In the genomic region with DNA sequence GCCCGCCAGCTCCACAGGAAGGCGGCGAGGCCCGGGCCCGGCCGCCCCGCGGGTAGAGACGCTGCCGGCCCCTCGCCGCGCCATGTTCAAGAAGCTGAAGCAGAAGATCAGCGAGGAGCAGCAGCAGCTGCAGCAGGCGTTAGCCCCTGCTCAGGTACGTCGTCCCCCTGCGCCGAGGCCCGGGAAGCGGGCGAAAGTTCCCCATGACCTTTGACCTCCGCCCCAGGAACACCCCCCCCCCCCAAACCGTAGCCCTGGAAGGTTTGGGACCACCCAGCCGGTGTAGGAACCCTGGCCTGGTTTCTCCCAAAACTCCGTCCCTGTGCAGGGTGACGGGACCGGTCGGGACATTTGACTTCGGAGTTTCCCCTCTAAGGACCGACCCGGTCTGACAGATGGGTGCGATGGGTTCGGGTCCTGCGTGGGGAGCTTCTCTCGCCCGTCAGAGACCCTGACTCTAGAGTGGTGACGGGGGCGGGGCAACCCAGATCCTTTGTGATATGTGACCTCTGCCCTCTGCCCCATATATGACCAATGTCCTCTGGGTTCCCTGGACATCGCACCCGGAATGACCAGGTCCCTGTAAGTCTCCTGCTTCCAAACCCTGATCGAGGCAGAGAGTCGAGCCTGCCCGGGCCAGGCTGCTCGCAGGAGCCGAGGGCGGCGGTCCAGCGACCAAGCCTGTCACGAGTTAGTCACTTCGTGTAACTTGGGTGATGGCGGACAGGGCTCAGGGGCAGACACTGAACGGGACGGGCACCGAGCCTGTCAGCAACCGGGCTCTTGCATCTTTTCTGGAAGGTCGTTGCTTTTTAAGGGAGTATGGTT, we compare ENCODE assay signal across 8 mouse cellular contexts. TPM values are rescaled to one million over a fixed set of nuclear protein-coding genes. Genes with fewer than 3 reads are reported as not detected.
DNase-seq lines count a peak whose midpoint lies in the region; ATAC-seq and TF ChIP-seq lines count a peak whose summit lies in the region.

No protein-coding gene starts in this region.

- peaks cover 7% of the 10 kb centered on the region; the same call in 1 of the 2 replicates for H3K4me1 ChIP-seq in neural tube, embryonic 11.5 days (ENCODE audit: control insufficient read depth, insufficient read depth, low read length)
- H3K4me1 ChIP-seq in erythroblast, embryonic 14.5 days (ENCODE audit: control insufficient read depth) = peaks cover 38% of the 10 kb centered on the region
- peaks cover 29% of the 10 kb centered on the region for H3K4me1 ChIP-seq in midbrain, embryonic 10.5 days
- peaks cover 14% of the 10 kb centered on the region for H3K4me1 ChIP-seq in testis, adult 2 months (ENCODE audit: control insufficient read depth, insufficient read depth, low read length)

- peak overlapping the region; percentile 97 for H3K4me2 ChIP-seq in neural tube, embryonic 11.5 days (ENCODE audit: low read depth)

- WGBS in neural tube, embryonic 11.5 days = under 1% methylated on average over 56 of the region's 57 CpGs
- under 1% methylated on average over 55 of the region's 57 CpGs for WGBS in midbrain, embryonic 10.5 days

- H3K9me3 ChIP-seq in neural tube, embryonic 11.5 days (ENCODE audit: control insufficient read depth, low read length) = no peaks in the 10 kb centered on the region
- H3K9me3 ChIP-seq in erythroblast, embryonic 14.5 days (ENCODE audit: control insufficient read depth, low read length) = no peaks in the 10 kb centered on the region
- no peaks in the 10 kb centered on the region for H3K9me3 ChIP-seq in midbrain, embryonic 10.5 days (replicated peaks)

- H3K27me3 ChIP-seq in neural tube, embryonic 11.5 days (ENCODE audit: control insufficient read depth, insufficient read depth, low read length) = no peaks in the 10 kb centered on the region
- H3K27me3 ChIP-seq in erythroblast, embryonic 14.5 days (ENCODE audit: control insufficient read depth) = no peaks in the 10 kb centered on the region
- H3K27me3 ChIP-seq in midbrain, embryonic 10.5 days (ENCODE audit: low read depth, poor library complexity, severe bottlenecking) = no peaks in the 10 kb centered on the region
- no peaks in the 10 kb centered on the region for H3K27me3 ChIP-seq in testis, adult 2 months (ENCODE audit: control insufficient read depth, insufficient read depth, low read length)

- H3K36me3 ChIP-seq in neural tube, embryonic 11.5 days (ENCODE audit: control insufficient read depth, insufficient read depth, low read length) = no peaks in the 10 kb centered on the region
- H3K36me3 ChIP-seq in erythroblast, embryonic 14.5 days (ENCODE audit: control insufficient read depth) = peaks cover 11% of the 10 kb centered on the region
- peaks cover 5% of the 10 kb centered on the region for H3K36me3 ChIP-seq in midbrain, embryonic 10.5 days
- no peaks in the 10 kb centered on the region; the same call in 1 of the 2 replicates for H3K36me3 ChIP-seq in testis, adult 2 months (ENCODE audit: control insufficient read depth, insufficient read depth, low read length)

- intact Hi-C loops in left cerebral cortex, postnatal 4 days (cut with DNase I) = no loop called here

- peak overlapping the region; percentile 96 for H3K9ac ChIP-seq in neural tube, embryonic 11.5 days (ENCODE audit: low read length)

- peak; percentile 45 for DNase-seq in neural tube, embryonic 11.5 days (ENCODE audit: low spot score)
- DNase-seq in neural tube, embryonic 10.5 days (ENCODE audit: extremely low spot score, low spot score) = no peak
- peak; percentile 27 for DNase-seq in brain, adult 2 months (ENCODE audit: low read depth, low spot score)
- DNase-seq in left cerebral cortex, postnatal 4 days = peak; percentile 32
- peak; percentile 46 for DNase-seq in midbrain, embryonic 10.5 days (ENCODE audit: low spot score)

- TF ChIP-seq CTCF in testis, adult 2 months (IDR thresholded peaks at IDR 0.05; ENCODE audit: control insufficient read depth, insufficient read depth, insufficient replicate concordance, low read depth, low read length) = no peak

- H3K27ac ChIP-seq in neural tube, embryonic 11.5 days (ENCODE audit: low read depth, low read length) = peak overlapping the region; percentile 53; the same call in 1 of the 2 replicates
- H3K27ac ChIP-seq in midbrain, embryonic 10.5 days (replicated peaks) = peak overlapping the region; percentile 96
- peak overlapping the region; percentile 95 for H3K27ac ChIP-seq in testis, adult 2 months (ENCODE audit: control insufficient read depth, insufficient read depth, low read depth, low read length)

- ATAC-seq in neural tube, embryonic 11.5 days (ENCODE audit: insufficient read depth, low FRiP score, low TSS enrichment) = peak; percentile 63
- peak; percentile 47 to 50; a peak in 3 of 4 replicates for ATAC-seq in hematopoietic stem cell, adult 5-6 weeks (replicated peaks in 1 of 2; ENCODE audit: insufficient read depth in 1 of 2, low FRiP score in 2 of 2, low TSS enrichment in 1 of 2, low read depth in 1 of 2, poor library complexity in 2 of 2, severe bottlenecking in 2 of 2)

- TF ChIP-seq POLR2A in testis, adult 2 months (IDR thresholded peaks at IDR 0.05; ENCODE audit: control insufficient read depth, low read depth, low read length) = no peak

- peak overlapping the region; percentile 95 for H3K4me3 ChIP-seq in neural tube, embryonic 11.5 days (ENCODE audit: low read depth, low read length)
- peak overlapping the region; percentile 92 for H3K4me3 ChIP-seq in erythroblast, embryonic 14.5 days (replicated peaks)
- H3K4me3 ChIP-seq in midbrain, embryonic 10.5 days = peak overlapping the region; percentile 94
- peak overlapping the region; percentile 99 for H3K4me3 ChIP-seq in testis, adult 2 months (ENCODE audit: control insufficient read depth, low read depth, low read length)

RNA-seq across cellular contexts. Expression of a gene that starts 0.6 kb away (rescaled TPM):
- polyA plus RNA-seq in neural tube, embryonic 11.5 days (2014; fragmentation: Nextera tagmentation; extraction: Ambion mirVana) = 52.4 and 55.2 TPM in 2 replicates
- 0.88 and 0.92 TPM in 2 replicates for polyA plus RNA-seq in erythroblast, embryonic 14.5 days (2012)
- 95.7 and 123 TPM in 2 replicates for total RNA-seq in hematopoietic stem cell, adult 5-6 weeks (2017)
- 10 to 100 TPM; 79.6 to 81.9 TPM for total RNA-seq in left cerebral cortex, postnatal 4 days (2021)
- 39.2 and 40.8 TPM in 2 replicates for polyA plus RNA-seq in midbrain, embryonic 10.5 days (2016; fragmentation: Nextera tagmentation; extraction: Ambion mirVana)
- polyA plus RNA-seq in testis, adult 2 months (2012; rRNA removed) = 35.9 and 41.0 TPM in 2 replicates

RNA-seq across cellular contexts. Expression of a gene that starts 28.6 kb away (rescaled TPM):
- polyA plus RNA-seq in neural tube, embryonic 11.5 days (2014; fragmentation: Nextera tagmentation; extraction: Ambion mirVana) = not detected in 2 replicates
- polyA plus RNA-seq in erythroblast, embryonic 14.5 days (2012) = not detected in 2 replicates
- total RNA-seq in hematopoietic stem cell, adult 5-6 weeks (2017) = 0.30 TPM in 1 of 2 replicates, not detected in the other
- total RNA-seq in left cerebral cortex, postnatal 4 days (2021) = 1 to 10 TPM; 1.2 to 3.2 TPM
- 0.25 and 0.56 TPM in 2 replicates for polyA plus RNA-seq in midbrain, embryonic 10.5 days (2016; fragmentation: Nextera tagmentation; extraction: Ambion mirVana)
- polyA plus RNA-seq in testis, adult 2 months (2012; rRNA removed) = 0.09 and 0.10 TPM in 2 replicates

Comparison
In these comparisons a context has a peak if more than half of its experiments do, and no peak if none do; other contexts are left out.
1. RNA of a gene that starts 0.6 kb away (polyA plus RNA-seq): 52.4 to 55.2 TPM in neural tube, embryonic 11.5 days, 35.9 to 41.0 TPM in testis, adult 2 months and 39.2 to 40.8 TPM in midbrain, embryonic 10.5 days; 0.88 to 0.92 TPM in erythroblast, embryonic 14.5 days; every median in the first group is over 10 times any median in the second.
2. Peak in every context shown above with its lines, with median percentiles within 50 percentile points of each other: H3K27ac ChIP-seq and H3K4me3 ChIP-seq.